Mouse (Mus musculus): ENCODE results near the gene Bcas1. TPM values are rescaled to one million over a fixed set of nuclear protein-coding genes. Genes with fewer than 3 reads are reported as not detected.
A peak's percentile ranks its signal among the peaks of the same experiment; 100 is the strongest.

Gene Bcas1
- polyA plus RNA-seq, 1 experiment: 0.32 TPM

DNA sequence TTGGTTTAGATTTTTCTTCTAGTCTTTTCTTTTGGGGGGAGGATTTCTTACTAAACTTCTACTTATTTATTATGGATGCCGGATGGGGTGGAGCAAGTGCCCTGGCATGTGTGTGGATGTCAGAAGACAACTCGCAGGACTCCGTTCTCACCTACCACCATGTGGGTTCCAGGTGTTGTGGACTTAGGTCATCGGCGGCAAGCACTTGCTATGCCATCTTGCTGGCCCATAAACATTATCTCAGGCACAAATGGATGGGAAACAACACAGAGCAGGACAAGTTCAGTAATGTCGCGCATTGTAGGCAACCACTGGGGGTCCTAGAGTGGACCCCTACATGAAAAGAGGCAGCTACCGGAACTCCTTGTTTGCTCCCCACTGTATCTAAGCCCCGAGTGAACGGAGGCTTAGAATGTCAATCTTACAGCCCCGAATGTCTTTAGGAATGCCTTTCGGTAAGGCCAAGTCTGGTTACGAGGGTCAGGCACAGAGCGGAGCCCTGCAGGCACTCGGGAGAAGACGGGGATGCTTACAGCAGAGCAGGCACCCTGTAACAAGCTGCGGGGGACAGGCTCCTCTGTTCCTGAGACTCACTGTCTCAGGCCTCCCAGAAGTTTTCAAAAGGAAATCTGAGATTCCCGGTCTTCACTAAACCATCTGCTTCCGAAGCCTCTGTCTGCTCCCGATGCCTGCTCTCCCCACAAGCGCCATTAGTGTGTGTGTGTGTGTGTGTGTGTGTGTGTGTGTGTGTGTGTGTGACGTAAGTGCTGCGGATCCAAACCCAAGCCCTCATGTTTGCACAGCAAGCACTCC is 16.8 kb downstream of the Bcas1 start:
- H3K27me3 ChIP-seq (ENCODE audit: control insufficient read depth, insufficient read depth, low read length): no peaks in the 10 kb centered on the region; the same call in 1 of the 2 replicates
- H3K4me1 ChIP-seq (replicated peaks; ENCODE audit: control insufficient read depth, insufficient read depth, low read length): no peaks in the 10 kb centered on the region
- no peak overlapping the region for H3K4me3 ChIP-seq (ENCODE audit: control insufficient read depth, insufficient read depth, low read length)
- no peaks in the 10 kb centered on the region for H3K36me3 ChIP-seq (ENCODE audit: control insufficient read depth, insufficient read depth, low read length)
- H3K27ac ChIP-seq (ENCODE audit: control insufficient read depth, insufficient read depth, low read length): no peak overlapping the region
- 41% methylated on average over 23 of the region's 23 CpGs for WGBS
- no peak for DNase-seq
- TF ChIP-seq CTCF (IDR thresholded peaks at IDR 0.05; ENCODE audit: borderline replicate concordance, control insufficient read depth, extremely low read depth, insufficient read depth, low read length, poor library complexity) (no peak), POLR2A (IDR thresholded peaks at IDR 0.05; ENCODE audit: control insufficient read depth, extremely low read depth, insufficient read depth, low read length, poor library complexity) (no peak)

DNA sequence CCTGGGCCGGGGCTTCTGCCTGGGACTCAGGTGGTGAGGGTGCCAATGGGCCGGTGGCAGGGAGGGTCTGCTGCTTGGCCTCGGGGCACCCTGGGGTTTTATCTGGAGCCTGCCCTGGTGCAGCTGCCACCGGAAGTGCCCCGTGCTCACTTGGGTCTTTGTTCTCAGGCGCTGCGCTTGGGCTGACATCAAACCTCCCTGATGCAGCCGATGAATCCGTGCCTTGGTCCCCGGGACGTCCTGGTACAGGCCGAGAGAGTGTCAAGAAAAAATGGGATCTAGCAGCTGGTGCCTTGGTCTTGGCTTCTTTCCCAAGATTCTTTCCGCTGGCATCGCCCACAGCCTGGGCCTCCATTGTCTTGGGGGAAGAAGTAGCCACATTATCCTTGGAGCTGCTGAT is 21.2 kb downstream of the Bcas1 start:
- Histone ChIP-seq H3K4me3 (ENCODE audit: control insufficient read depth, insufficient read depth, low read length) (no peak overlapping the region), H3K4me1 (replicated peaks; ENCODE audit: control insufficient read depth, insufficient read depth, low read length) (no peaks in the 10 kb centered on the region), H3K36me3 (ENCODE audit: control insufficient read depth, insufficient read depth, low read length) (no peaks in the 10 kb centered on the region), H3K27ac (ENCODE audit: control insufficient read depth, insufficient read depth, low read length) (no peak overlapping the region), H3K27me3 (ENCODE audit: control insufficient read depth, insufficient read depth, low read length) (no peaks in the 10 kb centered on the region; the same call in 1 of the 2 replicates)
- 91% methylated on average over 14 of the region's 14 CpGs for WGBS
- DNase-seq: no peak
- TF ChIP-seq CTCF (IDR thresholded peaks at IDR 0.05; ENCODE audit: borderline replicate concordance, control insufficient read depth, extremely low read depth, insufficient read depth, low read length, poor library complexity): no peak
- TF ChIP-seq POLR2A (IDR thresholded peaks at IDR 0.05; ENCODE audit: control insufficient read depth, extremely low read depth, insufficient read depth, low read length, poor library complexity): no peak

- Histone ChIP-seq H3K4me1 (replicated peaks; ENCODE audit: control insufficient read depth, insufficient read depth, low read length) (peaks cover 7% of the 10 kb centered on the region), H3K36me3 (ENCODE audit: control insufficient read depth, insufficient read depth, low read length) (no peaks in the 10 kb centered on the region), H3K27ac (ENCODE audit: control insufficient read depth, insufficient read depth, low read length) (no peak overlapping the region), H3K4me3 (ENCODE audit: control insufficient read depth, insufficient read depth, low read length) (no peak overlapping the region), H3K27me3 (ENCODE audit: control insufficient read depth, insufficient read depth, low read length) (no peaks in the 10 kb centered on the region)
- no peak for TF ChIP-seq POLR2A (IDR thresholded peaks at IDR 0.05; ENCODE audit: control insufficient read depth, extremely low read depth, insufficient read depth, low read length, poor library complexity)
- TF ChIP-seq CTCF (IDR thresholded peaks at IDR 0.05; ENCODE audit: borderline replicate concordance, control insufficient read depth, extremely low read depth, insufficient read depth, low read length, poor library complexity): no peak
- DNase-seq: no peak
- WGBS: 85% methylated on average over 18 of the region's 18 CpGs
These were observed 22.7 kb downstream of the Bcas1 start for GRCm38 (mm10) chr2:170404781-170405573.

- DNase-seq: no peak
- Histone ChIP-seq H3K27me3 (ENCODE audit: control insufficient read depth, insufficient read depth, low read length) (no peaks in the 10 kb centered on the region), H3K36me3 (ENCODE audit: control insufficient read depth, insufficient read depth, low read length) (no peaks in the 10 kb centered on the region), H3K27ac (ENCODE audit: control insufficient read depth, insufficient read depth, low read length) (no peak overlapping the region), H3K4me3 (ENCODE audit: control insufficient read depth, insufficient read depth, low read length) (no peak overlapping the region), H3K4me1 (replicated peaks; ENCODE audit: control insufficient read depth, insufficient read depth, low read length) (peaks cover 7% of the 10 kb centered on the region)
- 83% methylated on average over 10 of the region's 10 CpGs for WGBS
- no peak for TF ChIP-seq CTCF (IDR thresholded peaks at IDR 0.05; ENCODE audit: borderline replicate concordance, control insufficient read depth, extremely low read depth, insufficient read depth, low read length, poor library complexity)
- no peak for TF ChIP-seq POLR2A (IDR thresholded peaks at IDR 0.05; ENCODE audit: control insufficient read depth, extremely low read depth, insufficient read depth, low read length, poor library complexity)
These were observed 23.8 kb downstream of the Bcas1 start for GRCm38 (mm10) chr2:170403666-170404385.

- no peak overlapping the region for H3K4me3 ChIP-seq (ENCODE audit: control insufficient read depth, insufficient read depth, low read length)
- peak; percentile 62 for DNase-seq
- WGBS: 1% methylated on average over 17 of the region's 17 CpGs
These were observed 26.3 kb downstream of the Bcas1 start for GRCm38 (mm10) chr2:170401211-170401799.

GRCm38 (mm10) chr2:170400666-170401065 is 27.0 kb downstream of the Bcas1 start:
- WGBS: 4% methylated on average over 10 of the region's 10 CpGs
- H3K27ac ChIP-seq (ENCODE audit: control insufficient read depth, insufficient read depth, low read length): no peak overlapping the region
- TF ChIP-seq POLR2A (IDR thresholded peaks at IDR 0.05; ENCODE audit: control insufficient read depth, extremely low read depth, insufficient read depth, low read length, poor library complexity) (no peak), CTCF (IDR thresholded peaks at IDR 0.05; ENCODE audit: borderline replicate concordance, control insufficient read depth, extremely low read depth, insufficient read depth, low read length, poor library complexity) (0 out of 2 replicates have a peak, but pooled peaks have one; percentile 17)

More at GRCm38 (mm10) chr2:170401211-170401799, 26.3 kb downstream of the Bcas1 start:
- no peak overlapping the region for H3K27ac ChIP-seq (ENCODE audit: control insufficient read depth, insufficient read depth, low read length)
- no peaks in the 10 kb centered on the region for H3K36me3 ChIP-seq (ENCODE audit: control insufficient read depth, insufficient read depth, low read length)
- peak; percentile 92 for TF ChIP-seq CTCF (IDR thresholded peaks at IDR 0.05; ENCODE audit: borderline replicate concordance, control insufficient read depth, extremely low read depth, insufficient read depth, low read length, poor library complexity)
- no peak for TF ChIP-seq POLR2A (IDR thresholded peaks at IDR 0.05; ENCODE audit: control insufficient read depth, extremely low read depth, insufficient read depth, low read length, poor library complexity)
- H3K4me1 ChIP-seq (replicated peaks; ENCODE audit: control insufficient read depth, insufficient read depth, low read length): peaks cover 7% of the 10 kb centered on the region
- no peaks in the 10 kb centered on the region for H3K27me3 ChIP-seq (ENCODE audit: control insufficient read depth, insufficient read depth, low read length)

More at GRCm38 (mm10) chr2:170400666-170401065, 27.0 kb downstream of the Bcas1 start:
- Histone ChIP-seq H3K27me3 (ENCODE audit: control insufficient read depth, insufficient read depth, low read length) (no peaks in the 10 kb centered on the region), H3K4me3 (ENCODE audit: control insufficient read depth, insufficient read depth, low read length) (no peak overlapping the region), H3K36me3 (ENCODE audit: control insufficient read depth, insufficient read depth, low read length) (no peaks in the 10 kb centered on the region), H3K4me1 (replicated peaks; ENCODE audit: control insufficient read depth, insufficient read depth, low read length) (peaks cover 7% of the 10 kb centered on the region)
- no peak for DNase-seq

Measured in thymus, adult 2 months (tissue).